Mouse (Mus musculus) myocyte (in vitro differentiated cells): Measurements from ENCODE around the gene Sorcs2.

Experiments used
- MAX ChIP-seq: IDR thresholded peaks from one replicate; pipeline ENCODE4 v1.6.1; 2011; ENCODE audit warnings: low read depth, mild to moderate bottlenecking, control low read depth
- TCF12 ChIP-seq: IDR thresholded peaks from one replicate; pipeline ENCODE4 v1.6.1; 2011; ENCODE audit warnings: mild to moderate bottlenecking, control low read depth; ENCODE audit not compliant: poor library complexity, insufficient read depth, severe bottlenecking

- TF ChIP-seq TCF12 = no peak
- no peak for TF ChIP-seq MAX
These were observed 76.4 kb downstream of the Sorcs2 start for GRCm38 (mm10) chr5:36321581-36321980.
